Comparison of ENCODE assay signal across 25 mouse cellular contexts in the genomic region with DNA sequence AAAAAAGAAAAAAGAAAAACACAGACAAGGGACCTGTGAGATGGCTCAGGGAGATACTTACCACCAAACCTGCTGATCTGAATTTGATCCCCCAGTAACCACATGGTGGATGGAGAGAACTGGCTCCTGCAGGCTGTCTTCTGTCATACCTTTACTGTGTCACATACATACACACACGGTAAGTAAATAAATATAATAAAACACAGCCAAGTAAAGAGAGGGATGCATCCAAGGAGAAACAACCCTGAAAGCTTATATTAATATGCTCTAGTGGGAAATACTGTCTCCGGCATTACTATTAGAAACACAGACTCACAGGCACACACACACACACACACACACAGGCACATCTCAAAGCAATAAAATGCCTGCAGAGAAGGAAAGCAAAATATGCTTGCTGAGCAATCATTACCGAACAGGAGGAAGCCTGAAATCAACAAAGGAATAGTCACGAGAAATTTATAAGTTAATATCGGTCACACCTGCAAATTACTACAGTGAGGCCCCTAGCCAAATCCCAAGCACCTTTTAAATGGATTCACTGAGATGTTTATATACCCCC. TPM values are rescaled to one million over a fixed set of nuclear protein-coding genes. Genes with fewer than 3 reads are reported as not detected.
A peak's percentile ranks its signal among the peaks of the same experiment; 100 is the strongest.
DNase-seq lines count a peak whose midpoint lies in the region; ATAC-seq and TF ChIP-seq lines count a peak whose summit lies in the region.
"Had no signal": no experiment of that assay in that cellular context is flagged by ENCODE, and none has a peak within 500 bp of the region (broad histone marks: within the 10 kb centered on the region; RNA-seq: fewer than 3 reads in every experiment).

No protein-coding gene starts in this region.

- H3K4me2 ChIP-seq in forebrain, embryonic 15.5 days (replicated peaks): peak overlapping the region; percentile 24; the same call in 1 of the 2 replicates
- H3K4me2 ChIP-seq in forebrain, embryonic 13.5 days: no peak overlapping the region
- peak overlapping the region; percentile 24; the same call in 1 of the 2 replicates for H3K4me2 ChIP-seq in midbrain, embryonic 15.5 days
- H3K4me2 ChIP-seq: limb, embryonic 12.5 days; liver, embryonic 15.5 days; lung, embryonic 14.5 days; neural tube, embryonic 12.5 days; stomach, embryonic 15.5 days had no signal

- DNase-seq in layer of hippocampus, adult 2 months (ENCODE audit: low spot score in 2 of 2): no peak
- no peak for DNase-seq in layer of hippocampus, adult 11-12 months (ENCODE audit: low spot score)
- DNase-seq in brain, embryonic 14.5 days (ENCODE audit: low read depth): peak; percentile 36
- no peak for DNase-seq in thymus, adult 2 months
- no peak for DNase-seq in spleen, adult 18-20 months
- DNase-seq: adrenal gland, postnatal 10 days; cerebellum, adult 11 months; cerebellum, adult 9-11 months; heart, postnatal 14 days; kidney, adult 8-10 months; kidney, postnatal 4 days; lung, embryonic 14.5 days; lung, postnatal 14 days; thymus, postnatal 14 days had no signal

- no peaks in the 10 kb centered on the region for H3K27me3 ChIP-seq in forebrain, embryonic 15.5 days
- no peaks in the 10 kb centered on the region for H3K27me3 ChIP-seq in forebrain, embryonic 13.5 days
- H3K27me3 ChIP-seq in midbrain, embryonic 15.5 days (replicated peaks): no peaks in the 10 kb centered on the region
- no peaks in the 10 kb centered on the region for H3K27me3 ChIP-seq in thymus, adult 2 months (ENCODE audit: control insufficient read depth, insufficient read depth, low read length)
- H3K27me3 ChIP-seq: limb, embryonic 12.5 days; liver, embryonic 15.5 days; neural tube, embryonic 12.5 days; stomach, embryonic 15.5 days had no signal

- 82% methylated on average over 5 of the region's 5 CpGs for WGBS in forebrain, embryonic 15.5 days
- WGBS in forebrain, embryonic 13.5 days: 80% methylated on average over 5 of the region's 5 CpGs
- WGBS in midbrain, embryonic 15.5 days: 69% methylated on average over 5 of the region's 5 CpGs
- WGBS in thymus, adult 2 months: 88% methylated on average over 5 of the region's 5 CpGs

- H3K4me3 ChIP-seq in forebrain, embryonic 15.5 days: no peak overlapping the region
- no peak overlapping the region for H3K4me3 ChIP-seq in forebrain, embryonic 13.5 days
- peak overlapping the region; percentile 44 for H3K4me3 ChIP-seq in layer of hippocampus, adult 2 months
- no peak overlapping the region for H3K4me3 ChIP-seq in midbrain, embryonic 15.5 days
- H3K4me3 ChIP-seq in thymus, adult 2 months (ENCODE audit: control insufficient read depth, insufficient read depth, low read length): no peak overlapping the region
- H3K4me3 ChIP-seq: erythroblast, embryonic 14.5 days; limb, embryonic 12.5 days; liver, embryonic 15.5 days; neural tube, embryonic 12.5 days; stomach, embryonic 15.5 days had no signal

- no peak for TF ChIP-seq POLR2A in brain, embryonic 14.5 days (IDR thresholded peaks at IDR 0.05; ENCODE audit: borderline replicate concordance, extremely low read depth, insufficient read depth, insufficient read length, poor library complexity, severe bottlenecking)
- TF ChIP-seq POLR2A in thymus, adult 2 months (IDR thresholded peaks at IDR 0.05; ENCODE audit: control insufficient read depth, extremely low read depth, insufficient read depth, low read length, poor library complexity): no peak

- no peaks in the 10 kb centered on the region for H3K9me3 ChIP-seq in forebrain, embryonic 15.5 days
- no peaks in the 10 kb centered on the region for H3K9me3 ChIP-seq in forebrain, embryonic 13.5 days (replicated peaks)
- H3K9me3 ChIP-seq in midbrain, embryonic 15.5 days: no peaks in the 10 kb centered on the region
- H3K9me3 ChIP-seq: limb, embryonic 12.5 days; liver, embryonic 15.5 days; neural tube, embryonic 12.5 days; stomach, embryonic 15.5 days had no signal

- TF ChIP-seq CTCF in layer of hippocampus, adult 2 months (conservative IDR thresholded peaks at IDR 0.05): no peak
- no peak for TF ChIP-seq CTCF in brain, embryonic 14.5 days (IDR thresholded peaks at IDR 0.05; ENCODE audit: borderline replicate concordance, extremely low read depth, insufficient read depth, insufficient read length)
- TF ChIP-seq CTCF in thymus, adult 2 months (IDR thresholded peaks at IDR 0.05; ENCODE audit: borderline replicate concordance, control insufficient read depth, extremely low read depth, insufficient read depth, low read length, poor library complexity): no peak

- H3K4me1 ChIP-seq in forebrain, embryonic 15.5 days: peaks cover 14% of the 10 kb centered on the region
- peaks cover 21% of the 10 kb centered on the region for H3K4me1 ChIP-seq in forebrain, embryonic 13.5 days
- H3K4me1 ChIP-seq in midbrain, embryonic 15.5 days: peaks cover 8% of the 10 kb centered on the region; the same call in 1 of the 2 replicates
- no peaks in the 10 kb centered on the region for H3K4me1 ChIP-seq in thymus, adult 2 months (replicated peaks; ENCODE audit: control insufficient read depth, insufficient read depth, low read length)
- H3K4me1 ChIP-seq: liver, embryonic 15.5 days; neural tube, embryonic 12.5 days; stomach, embryonic 15.5 days had no signal

- ATAC-seq in forebrain, embryonic 15.5 days (replicated peaks): no peak
- ATAC-seq in forebrain, embryonic 13.5 days: no peak
- no peak for ATAC-seq in midbrain, embryonic 15.5 days (replicated peaks)
- ATAC-seq: intestine, embryonic 16.5 days had no signal

- no peaks in the 10 kb centered on the region for H3K36me3 ChIP-seq in forebrain, embryonic 15.5 days
- H3K36me3 ChIP-seq in forebrain, embryonic 13.5 days (ENCODE audit: poor library complexity, severe bottlenecking): no peaks in the 10 kb centered on the region
- no peaks in the 10 kb centered on the region for H3K36me3 ChIP-seq in midbrain, embryonic 15.5 days (replicated peaks)
- no peaks in the 10 kb centered on the region for H3K36me3 ChIP-seq in thymus, adult 2 months (ENCODE audit: control insufficient read depth, insufficient read depth, low read length)
- H3K36me3 ChIP-seq: G1E; limb, embryonic 12.5 days; liver, embryonic 15.5 days; neural tube, embryonic 12.5 days; stomach, embryonic 15.5 days had no signal

- H3K27ac ChIP-seq in forebrain, embryonic 15.5 days (replicated peaks): 0 out of 2 replicates have a peak overlapping the region, but pooled peaks have one; percentile 23
- H3K27ac ChIP-seq in forebrain, embryonic 13.5 days: no peak overlapping the region
- peak overlapping the region; percentile 52; the same call in 1 of the 2 replicates for H3K27ac ChIP-seq in layer of hippocampus, adult 2 months
- H3K27ac ChIP-seq in midbrain, embryonic 15.5 days: 0 out of 2 replicates have a peak overlapping the region, but pooled peaks have one; percentile 51
- H3K27ac ChIP-seq in thymus, adult 2 months (ENCODE audit: control insufficient read depth, insufficient read depth, low read length): no peak overlapping the region
- H3K27ac ChIP-seq: kidney, postnatal 0 days; limb, embryonic 12.5 days; liver, embryonic 15.5 days; neural tube, embryonic 12.5 days; stomach, embryonic 15.5 days had no signal

- no peak overlapping the region for H3K9ac ChIP-seq in forebrain, embryonic 15.5 days (replicated peaks)
- H3K9ac ChIP-seq in forebrain, embryonic 13.5 days: no peak overlapping the region
- H3K9ac ChIP-seq in midbrain, embryonic 15.5 days: no peak overlapping the region
- H3K9ac ChIP-seq: limb, embryonic 12.5 days; liver, embryonic 15.5 days; lung, embryonic 14.5 days; neural tube, embryonic 12.5 days; stomach, embryonic 15.5 days had no signal

RNA-seq across cellular contexts. Expression of a gene that starts 23.9 kb away (rescaled TPM):
- 115 and 143 TPM in 2 replicates for polyA plus RNA-seq in forebrain, embryonic 15.5 days (2015; fragmentation: Nextera tagmentation; extraction: Ambion mirVana)
- polyA plus RNA-seq in forebrain, embryonic 13.5 days (2015; fragmentation: Nextera tagmentation; extraction: Ambion mirVana): 62.1 and 81.3 TPM in 2 replicates
- total RNA-seq in layer of hippocampus, adult 2 months (2021): 10 to 100 TPM; 11.1 to 11.9 TPM
- polyA plus RNA-seq in brain, embryonic 14.5 days (2012; rRNA removed): 37.4 and 42.7 TPM in 2 replicates
- polyA plus RNA-seq in midbrain, embryonic 15.5 days (2015; fragmentation: Nextera tagmentation; extraction: Ambion mirVana): 65.7 and 68.2 TPM in 2 replicates
- 4.5 and 5.5 TPM in 2 replicates for polyA plus RNA-seq in thymus, adult 2 months (2012; rRNA removed)
- polyA plus RNA-seq: G1E had no signal

Comparison
In these comparisons a context has a peak if more than half of its experiments do, and no peak if none do; other contexts are left out.
1. H3K27ac ChIP-seq: peak in forebrain, embryonic 15.5 days (single experiment), layer of hippocampus, adult 2 months (single experiment) and midbrain, embryonic 15.5 days (single experiment); none in forebrain, embryonic 13.5 days (single experiment) and thymus, adult 2 months (single experiment).